Mouse (Mus musculus) CH12.LX (cell line): ENCODE data around the gene Nav3. TPM values are rescaled to one million over a fixed set of nuclear protein-coding genes. Genes with fewer than 3 reads are reported as not detected.

Experiments used
- DNase-seq: peaks from one replicate; pipeline ENCODE4 v3.0.0-alpha.2; 2013; ENCODE audit errors: extremely low read depth
- H3K27ac ChIP-seq: 2 replicates; pipeline ENCODE4 v1.5.1; 2012; ENCODE audit warnings: low read depth, mild to moderate bottlenecking, control low read depth, moderate library complexity; ENCODE audit not compliant: insufficient read depth
- H3K27me3 ChIP-seq: replicated peaks from 2 replicates; pipeline ENCODE3; 2012; ENCODE audit warnings: inconsistent platforms
- H3K36me3 ChIP-seq, 2 experiments: replicated peaks in 1 of 2; 2 replicates each; pipeline versions ENCODE3 to v1.6.1; 2012; ENCODE audit warnings: inconsistent platforms in 1 of 2, low read length in 1 of 2, mild to moderate bottlenecking in 1 of 2, mixed read lengths in 1 of 2, moderate library complexity in 1 of 2; ENCODE audit not compliant: control insufficient read depth in 1 of 2, insufficient read depth in 1 of 2
- H3K4me1 ChIP-seq, 2 experiments: 2 replicates each; pipeline ENCODE4 v1.6.1; 2012; ENCODE audit warnings: inconsistent platforms in 1 of 2, moderate library complexity in 1 of 2; ENCODE audit not compliant: insufficient read depth in 2 of 2, control insufficient read depth in 1 of 2
- H3K4me2 ChIP-seq: 2 replicates; pipeline ENCODE4 v1.6.1; 2012; ENCODE audit warnings: low read depth, mild to moderate bottlenecking, control low read depth; ENCODE audit not compliant: poor library complexity, insufficient read depth, severe bottlenecking
- H3K4me3 ChIP-seq, 3 experiments: fragments of 150-350 bp in 1 of 3; sonication (generic) in 1 of 3; replicated peaks in 1 of 3; 2 replicates each; pipeline versions ENCODE3 to v1.5.1; 2011 to 2012; ENCODE audit warnings: low read depth in 2 of 3, low read length in 2 of 3, mild to moderate bottlenecking in 2 of 3, moderate library complexity in 2 of 3, control low read depth in 1 of 3, improper control_type of control experiment in 1 of 3, inconsistent platforms in 1 of 3, mixed read lengths in 1 of 3; ENCODE audit not compliant: poor library complexity in 1 of 3
- H3K79me2 ChIP-seq: replicated peaks from 2 replicates; pipeline ENCODE4 v1.6.1; 2012; ENCODE audit warnings: mild to moderate bottlenecking, moderate library complexity; ENCODE audit not compliant: control insufficient read depth, poor library complexity, insufficient read depth, severe bottlenecking; ENCODE audit errors: extremely low read depth
- H3K9ac ChIP-seq: 2 replicates; pipeline ENCODE4 v1.6.1; 2012; ENCODE audit warnings: low read depth, mild to moderate bottlenecking, control low read depth, moderate library complexity; ENCODE audit not compliant: insufficient read depth
- H3K9me3 ChIP-seq: replicated peaks from 2 replicates; pipeline ENCODE3; 2012; ENCODE audit warnings: low read length, inconsistent platforms, mixed read lengths
- BHLHE40 ChIP-seq: IDR thresholded peaks from 2 replicates; pipeline ENCODE4 v1.6.1; 2011; ENCODE audit warnings: mild to moderate bottlenecking, low read depth, low read length, improper control_type of control experiment
- CHD1 ChIP-seq: IDR thresholded peaks from 2 replicates; pipeline ENCODE4 v1.6.1; 2012; ENCODE audit warnings: low read depth, low read length, improper control_type of control experiment, inconsistent platforms
- CTCF ChIP-seq, 2 experiments: IDR thresholded peaks in 1 of 2; conservative IDR thresholded peaks in 1 of 2; 2 replicates each; pipeline ENCODE4 v1.5.1; 2011 to 2012; ENCODE audit warnings: low read depth in 2 of 2, low read length in 2 of 2, improper control_type of control experiment in 1 of 2, inconsistent platforms in 1 of 2, mild to moderate bottlenecking in 1 of 2, moderate library complexity in 1 of 2
- E2F4 ChIP-seq: IDR thresholded peaks from 2 replicates; pipeline ENCODE4 v1.6.1; 2011; ENCODE audit warnings: low read depth, low read length, improper control_type of control experiment; ENCODE audit not compliant: insufficient replicate concordance
- EP300 ChIP-seq: IDR thresholded peaks from 2 replicates; pipeline ENCODE4 v1.6.1; 2011; ENCODE audit warnings: low read length, improper control_type of control experiment
- ETS1 ChIP-seq: conservative IDR thresholded peaks from 2 replicates; pipeline ENCODE4 v1.6.1; 2012; ENCODE audit warnings: low read depth, mild to moderate bottlenecking, inconsistent platforms, low read length, improper control_type of control experiment, moderate library complexity
- IRF4 ChIP-seq: IDR thresholded peaks from 2 replicates; pipeline ENCODE4 v1.6.1; 2014; ENCODE audit warnings: low read depth, mild to moderate bottlenecking, inconsistent platforms, low read length, improper control_type of control experiment
- JUN ChIP-seq: IDR thresholded peaks from 2 replicates; pipeline ENCODE4 v1.6.1; 2011; ENCODE audit warnings: low read depth, mild to moderate bottlenecking, low read length, improper control_type of control experiment, moderate library complexity; ENCODE audit not compliant: insufficient read depth
- JUND ChIP-seq: conservative IDR thresholded peaks from 2 replicates; pipeline ENCODE4 v1.6.1; 2011; ENCODE audit warnings: low read depth, low read length, improper control_type of control experiment
- MAFK ChIP-seq: IDR thresholded peaks from 2 replicates; pipeline ENCODE4 v1.6.1; 2011; ENCODE audit warnings: low read length, improper control_type of control experiment; ENCODE audit not compliant: insufficient replicate concordance
- MXI1 ChIP-seq: IDR thresholded peaks from 2 replicates; pipeline ENCODE4 v1.6.1; 2011; ENCODE audit warnings: mild to moderate bottlenecking, low read depth, low read length, improper control_type of control experiment
- NRF1 ChIP-seq: IDR thresholded peaks from 2 replicates; pipeline ENCODE4 v1.6.1; 2014; ENCODE audit warnings: low read depth, mild to moderate bottlenecking, inconsistent platforms, low read length, improper control_type of control experiment, moderate library complexity
- PAX5 ChIP-seq: IDR thresholded peaks from 2 replicates; pipeline ENCODE4 v1.6.1; 2012; ENCODE audit warnings: low read length, inconsistent platforms, mixed read lengths
- RAD21 ChIP-seq: IDR thresholded peaks from 2 replicates; pipeline ENCODE4 v1.6.1; 2011; ENCODE audit warnings: low read depth, mild to moderate bottlenecking, low read length, improper control_type of control experiment, moderate library complexity
- RCOR1 ChIP-seq: conservative IDR thresholded peaks from 2 replicates; pipeline ENCODE4 v1.6.1; 2012; ENCODE audit warnings: low read depth, mild to moderate bottlenecking, inconsistent platforms, low read length, improper control_type of control experiment
- SIN3A ChIP-seq: IDR thresholded peaks from 2 replicates; pipeline ENCODE4 v1.6.1; 2012; ENCODE audit warnings: low read length, improper control_type of control experiment, inconsistent platforms
- SMC3 ChIP-seq: IDR thresholded peaks from 2 replicates; pipeline ENCODE4 v1.6.1; 2011; ENCODE audit warnings: low read depth, low read length, improper control_type of control experiment
- UBTF ChIP-seq: IDR thresholded peaks from 2 replicates; pipeline ENCODE4 v1.6.1; 2012; ENCODE audit warnings: low read depth, mild to moderate bottlenecking, inconsistent platforms, low read length, improper control_type of control experiment, moderate library complexity
- USF2 ChIP-seq: conservative IDR thresholded peaks from 2 replicates; pipeline ENCODE4 v1.6.1; 2011; ENCODE audit warnings: low read depth, low read length, improper control_type of control experiment
- ZKSCAN1 ChIP-seq: IDR thresholded peaks from 2 replicates; pipeline ENCODE4 v1.6.1; 2012; ENCODE audit warnings: low read depth, inconsistent platforms, low read length, improper control_type of control experiment, borderline replicate concordance
- ZNF384 ChIP-seq: IDR thresholded peaks from 2 replicates; pipeline ENCODE4 v1.6.1; 2012; ENCODE audit warnings: low read depth, low read length, improper control_type of control experiment, inconsistent platforms
- dilution Hi-C: fragments of 300-500 bp; cut with MboI; formaldehyde crosslinking; loops from 2 replicates; pipeline ENCODE4 v1.14.3; 2020; ENCODE audit warnings: low sequenced_read_pairs; ENCODE audit not compliant: extremely low pct_unique_long_range_greater_than_20kb, extremely low pct_ligation_motif_present
- in situ Hi-C: fragments of 300-500 bp; cut with MboI; formaldehyde crosslinking; loops from 3 replicates; pipeline ENCODE4 v1.14.3; 2019; ENCODE audit warnings: low sequenced_read_pairs, low pct_ligation_motif_present, low pct_unique_long_range_greater_than_20kb, mixed read lengths
- polyA plus RNA-seq: library from polyadenylated mRNA; unstranded; fragments of >175 nt; gene quantifications from 2 replicates; pipeline ENCODE4 v1.2.1, GENCODE M21; 2012; ENCODE audit warnings: low read depth; ENCODE audit not compliant: insufficient read length
- total RNA-seq, 2 experiments: library from RNA; depleted of rRNA; stranded (reverse); fragments of 300-350 nt in 1 of 2; fragments of >200 nt in 1 of 2; gene quantifications; 2 replicates each; pipeline ENCODE4 v1.2.3; 2012 to 2014

Nav3 gene
- total and polyA plus RNA-seq, 3 experiments: 0.03 TPM; not detected in 2

GRCm38 (mm10) chr10:110317275-110317674 is 138.7 kb downstream of the Nav3 start:
- Histone ChIP-seq H3K79me2 (no peaks in the 10 kb centered on the region), H3K4me3 (no peak overlapping the region), H3K9me3 (peaks cover 45% of the 10 kb centered on the region), H3K4me2 (no peak overlapping the region), H3K27ac (no peak overlapping the region), H3K36me3 (no peaks in the 10 kb centered on the region), H3K9ac (no peak overlapping the region), H3K27me3 (no peaks in the 10 kb centered on the region), H3K4me1 (no peaks in the 10 kb centered on the region)
- dilution Hi-C loops: no loop called here
- in situ Hi-C loops: no loop called here
- DNase-seq: no peak
- TF ChIP-seq PAX5 (no peak), ZNF384 (no peak), EP300 (no peak), CHD1 (no peak), USF2 (no peak), SMC3 (no peak), E2F4 (no peak), UBTF (no peak), JUN (no peak), ETS1 (no peak), NRF1 (no peak), RAD21 (no peak), SIN3A (no peak), IRF4 (no peak), CTCF (conservative IDR thresholded peaks at IDR 0.05 in 1 of 2, IDR thresholded peaks at IDR 0.05 in 1 of 2; ENCODE audit: low read depth in 2 of 2, low read length in 2 of 2) (no peak), BHLHE40 (no peak)

GRCm38 (mm10) chr10:110314525-110314924 is 141.5 kb downstream of the Nav3 start:
- H3K79me2 ChIP-seq: no peaks in the 10 kb centered on the region
- no peak for DNase-seq
- in situ Hi-C loops (no loop called here), dilution Hi-C loops (no loop called here)
- H3K9ac ChIP-seq: no peak overlapping the region
- H3K27ac ChIP-seq: no peak overlapping the region
- no peaks in the 10 kb centered on the region for H3K4me1 ChIP-seq
- no peak overlapping the region for H3K4me3 ChIP-seq
- no peaks in the 10 kb centered on the region for H3K36me3 ChIP-seq
- no peaks in the 10 kb centered on the region for H3K27me3 ChIP-seq
- peaks cover 39% of the 10 kb centered on the region for H3K9me3 ChIP-seq
- no peak for TF ChIP-seq E2F4
- TF ChIP-seq SIN3A: no peak
- no peak for TF ChIP-seq ZKSCAN1
- no peak for TF ChIP-seq JUND
- TF ChIP-seq MXI1: no peak
- no peak for TF ChIP-seq RCOR1
- TF ChIP-seq USF2: no peak
- no peak for TF ChIP-seq MAFK
- TF ChIP-seq, all 38 proteins: peak for 0
- H3K4me2 ChIP-seq: no peak overlapping the region
